Mouse (Mus musculus): ENCODE data around the gene Bst1.

The Bst1 gene

DNA sequence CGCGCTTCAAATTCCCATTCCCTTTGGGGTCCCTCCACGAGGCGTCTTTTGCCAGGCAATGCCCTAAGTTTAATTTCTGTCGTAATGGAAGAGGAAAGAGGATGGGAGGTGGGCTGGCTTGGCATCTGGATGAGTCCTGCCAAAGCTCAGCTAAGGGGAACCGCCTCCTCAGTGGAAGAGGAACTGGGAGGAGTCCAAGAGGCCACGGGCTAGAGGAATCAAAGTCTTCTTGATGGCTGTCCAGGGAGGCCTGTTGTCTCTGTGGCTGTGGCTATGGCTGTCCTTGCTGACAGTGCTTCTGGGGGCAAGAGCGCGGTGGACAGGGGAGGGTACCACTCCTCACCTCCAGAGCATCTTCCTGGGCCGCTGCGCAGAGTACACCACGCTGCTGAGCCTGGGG is at the start of gene Bst1:
Gene Bst1, plus strand, starts transcription at position 191 of the 400 bp plus-strand sequence.
- DNase-seq (ENCODE audit: low read depth, low spot score): no peak

DNA sequence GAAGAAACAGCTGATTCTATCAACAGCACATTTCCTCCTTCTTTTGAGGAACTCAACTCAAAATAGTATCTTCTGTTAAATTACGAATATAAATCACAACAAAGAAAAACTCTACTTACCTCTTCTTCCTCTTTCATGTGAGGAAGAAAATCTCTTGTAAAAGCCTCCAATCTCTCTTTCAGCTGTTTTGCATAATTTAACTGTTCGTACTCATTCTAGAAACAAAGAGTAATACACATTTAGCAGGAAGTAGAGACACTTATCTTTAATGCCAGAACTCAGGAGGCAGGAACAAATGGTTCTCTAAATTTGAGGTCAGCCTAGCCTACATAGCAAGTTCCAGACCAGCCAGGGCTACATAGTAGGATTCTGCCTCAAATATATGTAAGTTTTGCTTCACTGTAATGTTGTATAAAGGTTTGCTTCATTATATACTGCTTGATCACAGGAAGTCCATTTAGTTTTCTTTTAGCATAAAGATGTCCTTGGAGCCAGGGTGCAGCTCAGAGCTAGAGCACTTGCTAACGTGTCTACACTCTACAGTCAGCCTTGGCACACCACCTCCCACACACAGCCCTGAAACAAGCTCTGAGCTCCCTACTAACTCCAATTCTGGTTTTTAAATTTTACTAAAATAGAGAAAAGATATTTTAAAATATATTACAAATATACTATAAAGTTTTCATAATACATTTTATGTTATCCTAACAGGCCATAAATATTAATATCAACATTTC is 47.9 kb upstream of the Bst1 start:
- no peak for DNase-seq (ENCODE audit: low read depth, low spot score)

DNA sequence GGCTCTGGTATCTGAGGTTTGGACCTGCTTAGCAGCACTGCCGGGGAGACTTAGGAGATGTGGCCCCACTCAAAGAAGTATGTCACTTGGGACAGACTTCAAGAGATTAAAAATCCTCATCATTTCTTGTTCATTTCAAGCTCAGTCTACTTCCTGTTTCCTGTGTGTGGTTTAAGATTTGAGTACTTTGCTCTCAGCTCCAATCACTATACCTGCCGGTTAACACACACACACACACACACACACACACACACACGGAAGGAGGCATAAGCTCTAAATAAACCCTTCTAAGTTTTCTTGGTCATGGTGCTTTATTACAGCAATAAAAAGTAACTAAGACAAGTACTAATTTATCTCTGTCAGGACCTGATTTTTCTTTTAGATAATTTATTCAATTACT is 47.1 kb upstream of the Bst1 start:
- no peak for DNase-seq (ENCODE audit: low read depth, low spot score)

DNA sequence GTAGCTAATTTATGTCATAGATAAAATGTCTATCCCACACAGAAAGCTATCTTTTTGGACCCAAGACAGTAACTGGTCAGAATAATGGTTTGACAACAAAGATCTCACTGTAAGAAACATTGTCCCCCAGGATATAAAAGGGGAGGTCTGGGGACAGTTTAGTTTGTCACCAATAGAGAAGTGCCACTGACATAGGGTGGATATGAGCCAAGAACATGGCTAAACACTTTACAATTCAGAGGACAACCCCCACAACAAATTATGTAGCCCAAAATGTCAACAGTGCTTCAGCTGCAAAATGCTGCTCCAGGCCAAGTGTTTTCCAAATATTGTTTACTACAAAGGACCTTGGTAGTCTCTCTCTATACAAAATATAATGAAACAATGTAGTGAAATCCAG is 42.3 kb upstream of the Bst1 start:
- DNase-seq (ENCODE audit: low read depth, low spot score): no peak

DNA sequence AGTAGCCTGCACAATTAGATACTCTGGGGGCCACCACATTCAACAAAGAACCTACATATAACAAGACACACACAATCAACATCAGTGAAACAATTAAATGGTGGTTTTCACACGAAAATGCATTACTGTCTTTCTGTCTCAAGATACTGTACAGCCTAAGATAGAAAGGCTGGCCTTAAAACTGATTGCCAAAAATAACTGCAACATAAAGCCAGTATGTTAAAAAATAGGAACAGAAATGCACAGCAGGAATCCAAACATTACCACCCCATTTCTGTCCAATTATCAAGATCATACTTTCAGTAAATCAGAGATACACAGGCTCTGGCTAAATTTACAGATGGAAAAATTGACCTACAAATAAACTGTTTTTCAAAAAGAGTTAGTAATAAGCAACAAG is 41.7 kb upstream of the Bst1 start:
- no peak for DNase-seq (ENCODE audit: low read depth, low spot score)

DNA sequence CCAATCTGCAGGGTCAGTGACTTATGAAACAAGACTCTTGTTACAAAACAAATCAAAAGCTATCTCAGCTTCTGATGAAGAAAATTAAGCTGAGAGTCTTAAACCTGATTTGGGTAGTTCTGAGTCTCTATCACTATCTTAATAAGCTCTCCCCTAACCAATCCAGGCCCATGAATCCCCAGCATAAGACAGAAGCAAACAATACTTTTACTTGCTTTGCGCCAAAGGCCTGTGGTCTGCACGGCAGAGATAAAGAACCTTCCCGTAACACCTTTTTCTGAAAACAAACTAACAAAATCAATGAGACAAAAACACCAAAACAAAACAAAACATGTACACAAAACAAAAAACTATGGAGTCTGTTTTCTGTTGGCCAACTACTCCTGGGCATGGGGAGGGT is 40.1 kb upstream of the Bst1 start:
- no peak for DNase-seq (ENCODE audit: low read depth, low spot score)

DNA sequence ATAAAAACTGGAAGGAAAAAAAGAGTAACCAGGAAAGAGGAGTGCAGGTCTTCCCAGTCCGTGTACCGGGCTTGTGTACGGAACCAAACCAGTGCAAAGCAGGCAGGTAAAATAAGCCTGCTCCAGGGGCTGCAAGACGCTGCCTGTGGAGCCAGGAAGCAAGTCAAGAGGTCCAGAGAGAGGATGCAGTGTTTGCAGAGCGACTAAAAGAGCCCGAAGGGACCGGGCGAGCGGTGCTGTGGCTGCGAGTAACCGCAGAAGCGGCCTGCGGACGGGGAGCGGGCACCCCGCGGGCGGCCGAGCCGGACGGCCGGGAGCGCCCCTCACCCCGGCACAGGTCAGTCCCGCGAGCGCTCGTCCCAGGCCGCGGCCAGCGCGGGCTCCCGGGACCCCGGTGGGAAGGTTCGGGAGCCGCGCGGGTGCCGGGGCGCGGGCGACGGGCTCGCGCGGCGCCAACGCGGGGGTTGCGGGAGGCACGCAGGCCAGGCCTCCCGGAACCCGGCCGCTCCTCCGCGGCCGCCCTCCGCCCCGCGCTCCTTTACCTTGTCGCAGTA is 37.2 kb upstream of the Bst1 start:
- DNase-seq (ENCODE audit: low read depth, low spot score): no peak

DNA sequence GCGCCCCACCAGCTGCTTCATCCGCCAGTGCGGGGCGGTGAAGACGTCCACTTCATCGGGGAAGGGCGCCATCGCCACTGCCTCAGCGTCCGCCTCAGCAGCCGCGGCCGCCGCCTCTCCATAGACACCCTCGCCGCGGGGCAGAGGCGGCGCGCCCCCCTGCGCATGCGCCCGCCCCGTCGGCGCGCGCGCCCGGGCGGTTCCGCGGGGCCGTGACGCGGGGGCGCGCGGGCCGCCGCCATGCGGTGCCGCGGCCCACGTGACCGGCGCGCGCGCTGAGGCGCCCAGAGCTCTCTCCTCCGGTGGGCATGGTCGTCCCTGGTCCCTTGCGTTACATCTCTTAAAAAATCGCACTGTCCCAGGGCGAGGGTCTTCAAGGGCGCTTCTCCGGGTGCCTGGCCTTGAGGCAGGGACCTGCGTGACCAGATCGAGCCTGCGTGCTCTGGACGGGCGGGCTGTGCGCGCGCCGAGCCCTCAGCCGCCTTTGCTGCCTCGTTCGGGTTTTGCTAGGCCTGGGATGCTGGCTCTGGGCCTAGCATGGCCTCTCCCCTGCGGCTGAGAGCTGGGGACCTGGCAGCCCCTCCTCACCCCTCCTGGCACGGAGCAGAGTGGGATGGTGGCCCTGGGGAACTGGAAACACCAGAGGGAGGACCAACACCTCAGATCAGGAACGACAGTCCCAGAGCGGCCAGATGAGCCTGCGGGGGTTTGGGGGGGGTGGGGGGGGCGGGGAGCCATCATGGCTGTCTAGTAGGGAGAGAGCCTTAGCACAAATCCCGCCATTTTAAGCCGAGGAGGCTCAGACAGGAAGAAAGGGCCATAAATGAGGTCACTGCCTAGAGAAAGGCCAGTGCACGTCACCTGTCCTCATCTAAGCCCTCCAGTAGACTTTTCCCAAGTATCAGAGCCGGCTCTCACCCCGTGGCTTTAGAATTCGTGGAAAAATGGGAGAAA is 36.4 kb upstream of the Bst1 start:
- peak; percentile 43 for DNase-seq (ENCODE audit: low read depth, low spot score)

DNA sequence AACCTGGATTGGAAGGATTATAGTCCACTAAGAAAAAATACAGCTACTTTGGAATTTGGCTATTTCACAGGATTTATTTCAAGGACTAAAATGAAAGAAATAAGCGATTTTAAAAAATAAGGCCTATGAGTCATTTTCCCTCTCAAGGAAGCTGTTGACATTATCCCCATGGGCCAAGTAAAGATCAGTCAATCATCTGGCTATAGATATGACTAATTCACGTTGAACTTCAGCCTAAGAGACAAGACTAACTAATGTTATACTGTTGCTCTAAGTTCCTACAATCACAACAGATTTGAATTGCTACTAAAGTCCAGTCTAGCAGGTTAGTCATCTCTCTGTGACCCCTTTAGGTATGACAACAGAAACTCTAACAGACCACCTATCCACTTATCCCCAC is 34.7 kb upstream of the Bst1 start:
- DNase-seq (ENCODE audit: low read depth, low spot score): no peak

DNA sequence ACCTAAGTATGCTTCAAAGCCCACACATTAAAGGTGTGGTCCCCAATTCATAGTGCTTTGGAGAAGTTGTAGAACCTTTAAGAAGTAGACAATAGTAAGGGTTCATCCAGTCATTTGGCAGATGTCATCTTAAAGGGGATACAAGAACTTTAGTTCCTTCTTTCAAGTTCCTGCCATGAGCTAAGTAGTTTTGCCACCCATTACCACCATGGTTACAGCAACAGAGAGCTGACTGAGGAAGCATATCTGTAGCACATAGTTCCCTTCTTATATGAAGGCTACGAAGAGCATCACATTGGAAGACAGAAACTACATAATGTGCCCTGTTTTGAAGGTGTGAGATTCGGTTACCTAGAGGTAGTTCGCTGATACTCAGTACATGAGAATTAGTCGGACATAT is 32.1 kb upstream of the Bst1 start:
- DNase-seq (ENCODE audit: low read depth, low spot score): no peak

DNA sequence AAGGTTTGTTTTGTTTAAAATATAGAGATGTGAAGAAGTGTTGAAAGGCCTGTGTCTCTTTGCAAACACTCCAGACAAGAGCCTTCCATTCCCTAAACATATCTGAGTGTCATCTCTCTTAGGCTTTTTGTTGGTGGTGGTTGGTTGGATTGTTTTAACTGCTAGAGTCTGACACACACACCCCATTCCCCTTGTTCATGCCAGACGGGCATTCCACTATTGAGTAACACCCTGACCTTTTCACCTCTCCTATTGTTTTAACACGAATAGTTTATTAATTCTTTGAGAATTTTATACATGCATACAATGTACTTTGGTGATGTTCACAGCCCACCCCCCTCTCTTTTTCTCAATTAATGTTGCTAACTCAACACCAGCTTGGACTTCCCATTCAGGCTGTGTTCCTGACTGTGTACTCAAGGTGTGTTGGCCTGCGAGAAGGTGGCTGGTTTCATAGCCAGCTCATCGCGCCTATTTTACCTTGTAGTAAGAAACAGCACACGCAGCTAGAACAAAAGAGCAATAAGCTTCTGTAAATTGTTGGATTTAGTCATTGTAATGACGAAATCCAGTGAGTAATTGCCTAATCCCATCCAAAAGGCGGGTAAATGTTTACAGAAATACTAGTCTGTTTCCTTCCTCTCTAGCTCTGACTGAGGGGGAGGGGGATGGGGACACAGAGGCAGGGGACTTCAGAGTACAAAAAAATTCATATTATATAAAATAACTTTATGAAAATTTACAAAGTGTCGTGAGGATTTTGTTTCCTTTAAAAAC is 30.5 kb upstream of the Bst1 start:
- no peak for DNase-seq (ENCODE audit: low read depth, low spot score)

DNA sequence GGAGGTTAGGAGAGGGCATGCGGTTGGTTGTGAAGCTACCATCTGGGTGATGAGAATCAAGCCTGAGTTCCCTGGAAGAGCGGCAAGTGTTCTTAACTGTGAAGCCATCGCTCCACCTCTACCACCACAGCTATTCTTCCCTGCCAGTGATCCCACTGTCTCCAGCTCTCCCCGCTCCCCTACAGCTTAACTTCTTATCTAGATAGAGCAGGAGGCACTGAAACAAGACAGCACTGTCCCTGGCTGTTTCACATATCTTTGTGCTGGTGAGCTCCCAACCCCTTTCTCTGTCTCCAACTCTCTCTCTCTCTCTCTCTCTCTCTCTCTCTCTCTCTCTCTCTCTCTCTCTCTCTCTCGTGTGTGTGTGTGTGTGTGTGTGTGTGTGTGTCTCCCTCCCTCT is 26.3 kb upstream of the Bst1 start:
- no peak for DNase-seq (ENCODE audit: low read depth, low spot score)

DNA sequence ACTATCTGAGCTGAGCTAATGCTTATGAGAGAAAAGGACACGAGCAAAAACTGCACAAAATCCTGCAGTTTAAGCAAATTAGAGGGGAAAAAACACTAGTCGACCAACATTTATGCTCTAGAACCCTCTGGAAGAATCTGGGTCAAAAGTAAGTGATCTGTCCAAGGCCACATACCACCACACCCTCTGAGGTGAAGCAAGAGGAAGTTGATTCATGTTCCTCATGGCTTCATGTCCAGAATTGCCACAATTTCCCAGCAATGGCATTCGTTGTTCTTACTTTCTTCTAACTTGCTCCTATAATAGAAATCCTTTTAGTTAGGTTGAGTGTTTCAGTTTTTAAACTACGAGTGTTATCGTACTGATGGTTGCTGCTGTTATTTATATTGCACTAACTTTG is 19.2 kb upstream of the Bst1 start:
- no peak for DNase-seq (ENCODE audit: low read depth, low spot score)

DNA sequence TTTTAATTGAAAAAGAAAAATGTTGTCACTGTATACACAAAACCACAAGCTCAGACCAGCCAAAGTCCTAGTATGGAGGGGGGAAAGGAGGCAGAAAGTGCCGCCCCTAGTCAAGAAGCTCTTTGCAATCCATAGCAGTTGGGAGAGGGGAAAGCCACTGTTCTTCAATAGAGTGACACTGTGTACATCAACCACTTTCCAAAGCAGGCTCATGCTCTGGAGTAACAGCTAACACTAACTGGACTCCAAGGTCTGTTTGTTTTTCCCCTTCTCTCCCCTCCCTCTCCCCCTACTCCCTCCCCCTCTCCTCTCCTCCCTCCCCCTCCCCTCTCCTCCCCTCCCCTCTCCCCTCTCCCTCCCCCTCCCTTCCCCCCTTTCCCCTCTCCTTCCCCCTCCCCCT is 18.0 kb upstream of the Bst1 start:
- no peak for DNase-seq (ENCODE audit: low read depth, low spot score)

DNA sequence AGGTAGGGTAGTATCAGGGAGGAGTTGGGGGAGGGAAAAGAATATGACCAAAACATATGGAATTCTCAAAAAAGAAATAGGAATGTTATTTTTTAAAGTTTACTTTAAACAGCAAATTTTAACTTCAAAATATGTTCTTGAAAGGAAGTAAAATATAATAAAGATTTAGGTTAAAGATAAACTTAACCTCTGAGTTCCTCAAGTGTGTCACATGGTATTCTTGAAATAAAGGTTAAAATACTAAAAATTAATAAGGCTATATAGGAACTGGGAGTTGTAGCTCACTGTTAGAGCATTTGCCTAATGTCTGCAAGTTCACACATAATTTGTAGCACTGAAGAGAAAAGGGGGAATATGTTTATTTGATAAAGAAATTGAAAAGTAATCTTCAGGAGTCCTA is 17.4 kb upstream of the Bst1 start:
- no peak for DNase-seq (ENCODE audit: low read depth, low spot score)

DNA sequence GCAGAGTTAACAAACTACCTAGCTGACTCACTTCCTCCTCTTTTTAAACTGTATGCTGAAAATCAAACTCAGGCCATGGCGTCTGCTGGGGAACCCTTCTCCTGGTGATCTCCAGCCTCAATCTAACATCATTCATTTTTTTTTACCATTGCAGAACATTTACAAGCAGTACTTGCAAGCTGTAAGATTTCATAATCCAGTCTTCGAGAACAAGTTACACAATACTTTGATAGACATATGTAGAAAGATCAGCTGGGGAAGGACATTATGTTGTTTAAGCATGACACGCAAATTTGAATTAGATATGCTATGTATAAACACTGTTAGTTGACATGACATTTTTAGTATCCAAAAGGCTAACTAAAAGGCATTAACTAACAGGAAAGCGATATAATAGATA is 16.9 kb upstream of the Bst1 start:
- no peak for DNase-seq (ENCODE audit: low read depth, low spot score)

DNA sequence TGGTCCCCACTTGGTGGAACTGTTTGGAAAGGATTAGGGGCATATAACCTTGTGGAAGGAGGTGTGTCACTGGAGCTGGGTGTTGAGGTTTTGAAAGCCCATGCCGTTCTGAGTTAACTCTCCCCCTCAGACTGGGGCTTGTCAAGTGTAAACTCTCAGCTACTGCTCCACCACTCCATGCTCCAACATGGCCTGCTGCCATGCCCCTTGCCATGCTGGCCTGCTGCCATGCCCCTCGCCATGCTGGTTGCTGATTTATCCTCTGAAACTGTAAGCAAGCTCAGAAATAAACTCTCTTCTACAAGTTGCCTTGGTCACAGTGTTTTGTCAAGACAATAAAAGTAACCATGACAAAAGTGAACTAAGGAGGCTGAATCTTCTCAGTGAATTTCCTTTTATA is 13.3 kb upstream of the Bst1 start:
- DNase-seq (ENCODE audit: low read depth, low spot score): no peak

DNA sequence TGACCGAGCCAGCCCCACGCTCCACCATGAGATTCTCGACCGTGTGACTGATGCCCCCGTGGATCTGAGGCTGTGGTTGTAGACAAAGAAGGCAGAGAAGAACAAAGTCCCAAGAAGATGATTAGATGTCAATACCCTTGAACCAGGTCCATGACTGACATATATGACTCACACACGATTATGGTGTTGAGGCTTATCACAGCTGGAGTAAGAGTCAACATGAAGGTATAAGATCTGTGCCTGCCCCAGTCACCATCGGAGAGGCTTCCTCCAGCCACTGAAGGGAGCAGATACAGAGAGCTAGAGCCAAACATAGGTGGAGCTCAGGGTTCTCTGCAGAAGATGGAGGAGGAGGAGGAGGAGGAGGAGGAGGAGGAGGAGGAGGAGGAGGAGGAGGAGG is 12.3 kb upstream of the Bst1 start:
- no peak for DNase-seq (ENCODE audit: low read depth, low spot score)

DNA sequence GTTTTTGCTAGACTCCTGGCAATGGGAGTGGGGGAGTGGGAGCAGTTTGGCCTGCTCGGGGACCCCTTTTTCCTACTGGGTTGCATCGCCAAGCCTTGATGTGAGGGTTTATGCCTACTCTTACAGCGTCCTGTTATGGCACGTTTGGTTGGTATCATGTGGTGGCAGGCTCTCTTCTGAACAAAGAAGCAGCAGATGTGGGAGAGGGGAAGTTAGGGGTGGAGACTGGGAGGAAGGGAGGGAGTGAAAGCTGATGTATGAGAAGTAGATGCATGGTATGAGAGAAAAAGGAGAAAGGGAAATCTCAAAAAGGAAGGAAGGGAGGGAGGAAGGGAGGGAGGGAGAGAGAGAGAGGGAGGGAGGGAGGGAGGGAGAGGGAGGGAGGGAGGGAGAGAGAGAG is 11.8 kb upstream of the Bst1 start:
- no peak for DNase-seq (ENCODE audit: low read depth, low spot score)

DNA sequence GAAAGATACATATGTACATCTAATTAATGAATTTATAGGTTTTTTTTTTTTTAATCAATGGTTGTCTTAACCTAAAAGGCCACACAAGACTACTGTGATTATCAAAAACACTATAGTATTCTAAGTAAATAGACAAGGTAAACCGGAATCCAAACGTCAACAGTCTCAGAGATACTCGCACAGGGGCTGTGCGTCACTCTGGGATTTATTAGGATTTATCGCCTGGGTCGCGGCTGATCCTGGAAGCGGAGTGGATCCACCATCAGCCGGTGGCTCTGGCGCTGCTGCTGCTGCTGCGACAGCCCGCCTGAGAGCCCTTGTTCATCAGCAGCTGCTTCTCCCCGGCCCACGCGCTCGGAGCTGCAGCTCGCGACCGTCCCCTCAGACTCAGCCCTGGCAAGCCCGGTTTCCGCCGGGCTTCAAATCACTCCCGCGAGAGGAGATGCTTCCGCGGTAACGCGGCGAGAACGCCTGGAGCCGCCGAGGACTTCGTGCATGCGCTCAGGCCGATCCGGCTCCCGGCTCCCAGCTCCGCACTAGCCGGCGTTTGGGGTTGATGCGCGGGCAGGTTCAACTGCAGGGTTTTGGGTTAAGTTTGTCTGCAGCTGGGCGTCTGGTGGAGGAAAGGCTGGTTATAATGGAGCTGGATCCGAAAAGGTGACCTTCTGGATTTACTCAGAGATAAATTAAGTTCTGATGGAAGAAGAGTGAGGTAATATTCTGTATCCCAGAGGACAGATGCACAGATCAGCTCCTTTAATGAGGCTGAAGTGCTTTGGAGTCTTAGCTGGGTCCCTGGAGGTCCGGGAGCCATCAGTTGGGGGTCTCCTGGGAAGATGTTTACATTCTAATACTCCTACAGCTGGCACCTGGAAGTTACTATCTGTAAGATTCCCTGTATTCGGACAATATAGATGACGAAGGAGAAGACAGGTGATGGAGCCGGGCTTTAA is 10.7 kb upstream of the Bst1 start:
- peak; percentile 66 for DNase-seq (ENCODE audit: low read depth, low spot score)
